Mouse (Mus musculus) cortical plate, adult 2 months (tissue): Measurements from ENCODE around the gene Phf3.

ENCODE experiments used
- CTCF ChIP-seq: fragments of 200-500 bp; IDR thresholded peaks from 2 replicates; pipeline ENCODE4 v1.5.1; 2011; ENCODE audit warnings: mild to moderate bottlenecking, control low read depth, low read length; ENCODE audit not compliant: insufficient read depth; ENCODE audit errors: extremely low read depth
- POLR2A ChIP-seq: fragments of 200-500 bp; IDR thresholded peaks from 2 replicates; pipeline ENCODE4 v1.6.1; 2011; ENCODE audit warnings: mild to moderate bottlenecking, low read length, control low read depth; ENCODE audit not compliant: insufficient read depth; ENCODE audit errors: extremely low read depth

DNA sequence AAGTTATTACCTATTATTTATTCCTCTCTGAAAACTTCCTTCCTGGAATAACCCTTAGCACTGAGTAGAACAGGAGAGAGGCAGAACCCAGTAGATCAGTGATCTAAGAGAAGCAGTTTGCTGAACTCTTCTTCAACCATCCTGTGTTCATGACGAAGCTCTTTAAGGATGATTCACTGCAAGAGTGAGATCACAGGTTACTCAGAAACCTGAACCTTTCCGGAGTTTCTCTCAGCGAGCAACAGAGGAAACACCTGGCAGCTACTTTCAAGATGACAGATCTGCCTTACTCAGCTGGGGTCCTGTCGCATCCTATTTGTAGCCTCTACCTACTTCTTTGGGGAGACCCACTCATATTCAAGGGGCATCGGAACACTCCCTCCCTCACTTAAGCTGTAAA is 80.8 kb downstream of the Phf3 start:
- TF ChIP-seq CTCF = no peak
- TF ChIP-seq POLR2A = no peak
